Mouse (Mus musculus) hindbrain, embryonic 11.5 days (tissue): ENCODE data around the gene Wdr91. TPM values are rescaled to one million over a fixed set of nuclear protein-coding genes. Genes with fewer than 3 reads are reported as not detected.
A peak's percentile ranks its signal among the peaks of the same experiment; 100 is the strongest.

Experiments used
- ATAC-seq: fragments of 200-750 bp; cut with Nextera tagmentation; 2 replicates; pipeline ENCODE4 v1.8.0; 2017; ENCODE audit warnings: mild to moderate bottlenecking, moderate TSS enrichment, moderate library complexity; ENCODE audit not compliant: low FRiP score
- DNase-seq: peaks from one replicate; pipeline ENCODE4 v3.0.0-alpha.2; 2015; ENCODE audit warnings: low spot score
- H3K27ac ChIP-seq: fragments of 300-500 bp; sonication (generic); 2 replicates; pipeline ENCODE4 v1.5.1; 2014; ENCODE audit warnings: mild to moderate bottlenecking, low read depth, low read length
- H3K27me3 ChIP-seq: fragments of 300-500 bp; sonication (generic); 2 replicates; pipeline ENCODE4 v1.6.1; 2014; ENCODE audit warnings: mild to moderate bottlenecking, low read length, moderate library complexity, mixed read lengths; ENCODE audit not compliant: control insufficient read depth, insufficient read depth
- H3K36me3 ChIP-seq: fragments of 300-500 bp; sonication (generic); 2 replicates; pipeline ENCODE4 v1.6.1; 2014; ENCODE audit warnings: mild to moderate bottlenecking, low read length, moderate library complexity, mixed read lengths; ENCODE audit not compliant: control insufficient read depth, insufficient read depth
- H3K4me1 ChIP-seq: fragments of 300-500 bp; sonication (generic); replicated peaks from 2 replicates; pipeline ENCODE4 v1.6.1; 2014; ENCODE audit warnings: low read length, mixed read lengths; ENCODE audit not compliant: control insufficient read depth, insufficient read depth
- H3K4me2 ChIP-seq: fragments of 300-500 bp; sonication (generic); replicated peaks from 2 replicates; pipeline ENCODE4 v1.6.1; 2014; ENCODE audit warnings: mild to moderate bottlenecking, low read depth, low read length
- H3K4me3 ChIP-seq: fragments of 300-500 bp; sonication (generic); 2 replicates; pipeline ENCODE4 v1.5.1; 2014; ENCODE audit warnings: low read depth, low read length
- H3K9ac ChIP-seq: fragments of 300-500 bp; sonication (generic); 2 replicates; pipeline ENCODE4 v1.6.1; 2014; ENCODE audit warnings: low read depth, low read length
- H3K9me3 ChIP-seq: fragments of 300-500 bp; sonication (generic); 2 replicates; pipeline ENCODE4 v1.6.1; 2016; ENCODE audit warnings: low read length; ENCODE audit not compliant: control insufficient read depth
- WGBS: fragments of 180-500 bp; shearing (Covaris S2); extraction: QIAGEN DNeasy Blood & Tissue Kit; methylation state at CpG from one replicate; pipeline ENCODE4 v1.1.7; 2014; 5-methylcytosine and 5-hydroxymethylcytosine counted together
- polyA plus RNA-seq: library from polyadenylated mRNA; unstranded; fragments of >200 nt; fragmentation: Nextera tagmentation; extraction: Ambion mirVana; gene quantifications from 2 replicates; pipeline ENCODE4 v1.2.1, GENCODE M21; 2014

The Wdr91 gene
- polyA plus RNA-seq, 1 experiment from 2014 or later, result 12.3 TPM

DNA sequence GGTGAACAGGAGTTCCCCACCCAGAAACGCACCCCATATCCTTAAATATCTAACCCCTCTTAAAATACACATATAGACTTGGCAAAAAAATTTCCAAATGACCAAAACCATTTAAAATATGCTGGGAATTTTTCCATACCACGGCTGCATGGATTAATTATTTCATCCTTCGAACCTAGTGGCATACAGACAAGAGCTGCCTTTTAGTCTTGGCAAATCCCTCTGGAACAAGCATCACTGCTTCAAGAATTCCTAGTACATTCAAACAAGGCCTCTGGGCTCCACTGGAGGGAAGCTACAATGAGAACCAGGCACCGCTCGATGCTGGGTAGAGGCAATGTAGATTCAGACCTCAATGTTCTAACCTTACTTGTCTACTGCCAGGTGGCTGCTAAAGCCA is 40.0 kb downstream of the Wdr91 start:
- H3K9me3 ChIP-seq, result no peaks in the 10 kb centered on the region
- no peak overlapping the region for H3K27ac ChIP-seq
- H3K9ac ChIP-seq, result no peak overlapping the region
- DNase-seq (no peak), ATAC-seq (no peak)
- no peak overlapping the region for H3K4me2 ChIP-seq
- H3K4me3 ChIP-seq, result no peak overlapping the region
- peaks cover 2% of the 10 kb centered on the region; the same call in 1 of the 2 replicates for H3K4me1 ChIP-seq
- 81% methylated on average over 5 of the region's 5 CpGs for WGBS
- H3K27me3 ChIP-seq, result no peaks in the 10 kb centered on the region
- no peaks in the 10 kb centered on the region for H3K36me3 ChIP-seq

DNA sequence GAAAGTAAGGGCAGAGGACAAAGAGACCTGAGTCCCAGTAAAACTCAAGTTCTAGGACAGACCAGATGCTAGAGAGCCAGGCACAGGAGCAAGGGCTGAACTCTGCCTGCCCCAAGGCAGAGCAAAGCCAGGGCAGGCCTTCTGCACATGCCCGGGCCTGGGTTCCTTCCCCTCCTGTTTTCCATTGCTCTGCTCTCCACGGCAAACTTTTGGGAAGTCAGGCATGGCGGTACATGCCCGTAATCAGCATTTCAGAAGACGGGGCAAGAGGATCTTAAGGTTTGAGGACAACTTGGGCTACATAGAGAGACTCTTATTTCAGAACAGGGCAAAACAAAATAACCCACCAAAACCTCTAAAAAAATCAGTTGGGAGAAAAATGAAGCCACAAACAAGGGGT is 40.5 kb downstream of the Wdr91 start:
- ATAC-seq (no peak), DNase-seq (no peak)
- no peak overlapping the region for H3K4me2 ChIP-seq
- peaks cover 2% of the 10 kb centered on the region; the same call in 1 of the 2 replicates for H3K4me1 ChIP-seq
- 85% methylated on average over 5 of the region's 5 CpGs for WGBS
- no peaks in the 10 kb centered on the region for H3K27me3 ChIP-seq
- no peaks in the 10 kb centered on the region for H3K36me3 ChIP-seq
- H3K4me3 ChIP-seq, result no peak overlapping the region
- H3K27ac ChIP-seq, result no peak overlapping the region
- no peak overlapping the region for H3K9ac ChIP-seq
- no peaks in the 10 kb centered on the region for H3K9me3 ChIP-seq

DNA sequence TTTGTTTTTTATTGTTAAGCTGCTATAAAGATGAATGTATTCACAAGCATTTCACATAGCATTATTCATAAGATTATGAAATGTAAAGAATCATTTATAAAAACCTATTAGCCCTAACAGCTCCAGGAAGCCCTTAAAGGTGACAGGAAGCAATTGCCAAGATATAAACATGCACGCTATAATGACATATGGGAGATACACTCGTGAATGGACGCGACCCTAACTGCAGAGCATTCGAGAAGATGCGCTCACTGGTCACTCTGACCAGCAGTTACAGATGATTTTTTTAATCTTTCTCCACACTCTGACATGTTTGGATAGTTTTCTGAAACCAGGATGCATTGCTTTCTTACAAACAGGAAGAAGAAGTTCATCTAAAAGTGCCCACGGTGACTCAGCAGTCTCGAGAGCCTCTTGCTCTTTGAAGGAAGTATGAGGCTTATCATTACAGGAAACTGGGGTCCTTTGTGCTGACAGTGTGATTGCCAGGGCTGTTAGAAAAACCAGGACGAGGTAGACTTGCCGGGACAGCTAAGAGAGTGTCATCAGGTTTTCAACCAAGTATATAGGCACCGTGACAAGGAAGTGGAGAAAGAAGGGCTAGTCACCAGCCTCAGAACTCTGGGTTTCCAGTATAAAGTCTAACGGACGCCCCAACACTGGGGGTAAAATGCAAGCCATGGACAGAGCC is 41.3 kb downstream of the Wdr91 start:
- no peaks in the 10 kb centered on the region for H3K36me3 ChIP-seq
- ATAC-seq (no peak), DNase-seq (no peak)
- H3K27me3 ChIP-seq, result no peaks in the 10 kb centered on the region
- H3K9ac ChIP-seq, result no peak overlapping the region
- WGBS, result 88% methylated on average over 13 of the region's 13 CpGs
- no peak overlapping the region for H3K4me2 ChIP-seq
- peaks cover 2% of the 10 kb centered on the region; the same call in 1 of the 2 replicates for H3K4me1 ChIP-seq
- no peak overlapping the region for H3K4me3 ChIP-seq
- H3K27ac ChIP-seq, result no peak overlapping the region
- no peaks in the 10 kb centered on the region for H3K9me3 ChIP-seq

- Histone ChIP-seq H3K9me3 (no peaks in the 10 kb centered on the region), H3K4me1 (peaks cover 2% of the 10 kb centered on the region; the same call in 1 of the 2 replicates), H3K4me2 (no peak overlapping the region)
Observed at GRCm38 (mm10) chr6:34868507-34869217, 42.0 kb downstream of the Wdr91 start.

GRCm38 (mm10) chr6:34867995-34868350 is 42.7 kb downstream of the Wdr91 start:
- Histone ChIP-seq H3K27ac (no peak overlapping the region), H3K4me2 (no peak overlapping the region), H3K9me3 (no peaks in the 10 kb centered on the region), H3K9ac (no peak overlapping the region), H3K27me3 (no peaks in the 10 kb centered on the region), H3K4me3 (no peak overlapping the region), H3K4me1 (peaks cover 2% of the 10 kb centered on the region; the same call in 1 of the 2 replicates), H3K36me3 (no peaks in the 10 kb centered on the region)
- WGBS, result 74% methylated on average over 10 of the region's 10 CpGs
- ATAC-seq (no peak), DNase-seq (no peak)

More at GRCm38 (mm10) chr6:34868507-34869217, 42.0 kb downstream of the Wdr91 start:
- Histone ChIP-seq H3K27ac (no peak overlapping the region), H3K27me3 (no peaks in the 10 kb centered on the region), H3K9ac (no peak overlapping the region), H3K36me3 (no peaks in the 10 kb centered on the region), H3K4me3 (no peak overlapping the region)
- 80% methylated on average over 20 of the region's 20 CpGs for WGBS
- ATAC-seq (no peak), DNase-seq (no peak)

GRCm38 (mm10) chr6:34867301-34867994 is 43.2 kb downstream of the Wdr91 start:
- ATAC-seq, result no peak
- no peak overlapping the region for H3K4me3 ChIP-seq
- no peak overlapping the region for H3K27ac ChIP-seq
- DNase-seq, result no peak
- no peaks in the 10 kb centered on the region for H3K9me3 ChIP-seq
- peaks cover 2% of the 10 kb centered on the region; the same call in 1 of the 2 replicates for H3K4me1 ChIP-seq
- H3K27me3 ChIP-seq, result no peaks in the 10 kb centered on the region
- H3K36me3 ChIP-seq, result no peaks in the 10 kb centered on the region
- 73% methylated on average over 16 of the region's 16 CpGs for WGBS
- no peak overlapping the region for H3K9ac ChIP-seq
- no peak overlapping the region for H3K4me2 ChIP-seq

DNA sequence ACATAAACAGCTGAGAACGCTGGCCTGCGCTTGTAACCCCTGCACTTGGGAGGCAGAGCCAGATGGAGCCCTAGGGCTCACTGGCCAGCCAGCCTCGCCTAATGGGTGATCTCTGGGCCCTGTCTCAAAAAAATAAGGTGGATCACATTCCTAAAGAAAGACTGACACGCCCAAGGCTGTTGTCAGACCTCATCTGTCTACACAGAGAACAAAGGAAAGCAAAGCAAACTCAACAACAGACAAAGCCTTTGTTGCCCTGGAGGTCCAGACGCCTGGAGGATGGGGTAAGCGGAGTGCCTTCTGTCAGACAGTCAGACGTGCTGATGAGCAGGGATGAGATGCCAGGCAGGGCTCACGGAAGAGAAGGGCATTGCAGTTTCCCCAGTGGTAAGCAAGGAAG is 43.9 kb downstream of the Wdr91 start:
- ATAC-seq (peak; percentile 38; the same call in 1 of the 2 replicates), DNase-seq (peak; percentile 36)
- Histone ChIP-seq H3K9me3 (no peaks in the 10 kb centered on the region), H3K4me1 (peaks cover 2% of the 10 kb centered on the region; the same call in 1 of the 2 replicates), H3K27me3 (no peaks in the 10 kb centered on the region), H3K36me3 (no peaks in the 10 kb centered on the region), H3K4me3 (no peak overlapping the region), H3K9ac (peak overlapping the region; percentile 24; the same call in 1 of the 2 replicates), H3K27ac (no peak overlapping the region), H3K4me2 (no peak overlapping the region)
- WGBS, result 35% methylated on average over 8 of the region's 8 CpGs

DNA sequence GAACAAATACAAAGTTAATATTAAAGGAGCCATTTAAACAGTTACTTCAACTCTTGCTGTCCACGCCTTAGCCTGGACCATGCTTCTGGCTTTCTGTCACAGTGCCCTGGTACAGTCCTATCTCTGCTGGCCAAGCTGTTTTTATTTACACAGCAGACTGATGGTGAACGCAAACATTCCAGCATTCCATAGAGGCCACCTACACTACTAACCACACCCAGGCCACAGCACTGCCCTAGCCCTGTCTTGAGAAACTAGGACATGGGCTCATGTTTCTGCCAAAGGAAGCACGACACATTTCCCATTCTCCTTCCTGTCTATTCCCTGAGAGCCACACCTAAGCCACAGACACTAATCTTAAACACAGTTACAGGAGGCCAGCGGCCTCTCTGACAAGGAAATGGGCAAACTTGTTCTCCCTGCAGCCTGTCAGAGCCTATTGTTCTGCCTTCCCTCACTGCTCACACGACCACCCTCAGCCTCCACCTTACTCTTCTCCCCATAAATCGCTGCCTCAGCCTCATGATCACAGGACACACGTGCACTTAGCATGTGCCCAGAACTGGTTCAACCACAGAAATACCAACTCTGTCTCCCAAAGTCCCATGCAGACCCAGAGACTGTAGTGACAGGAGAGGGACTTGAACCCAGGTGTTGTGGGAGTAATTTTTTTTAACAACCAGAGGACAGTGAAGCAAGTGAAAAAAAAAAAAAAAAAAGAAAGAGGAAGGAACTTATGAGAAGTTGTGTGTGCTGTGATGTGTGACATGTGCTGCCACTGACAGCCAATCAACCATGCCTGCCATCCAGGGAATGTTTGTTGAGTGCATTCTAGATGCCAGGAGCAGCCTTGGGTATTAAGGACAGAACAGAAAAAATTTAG is 44.7 kb downstream of the Wdr91 start:
- peaks cover 2% of the 10 kb centered on the region; the same call in 1 of the 2 replicates for H3K4me1 ChIP-seq
- H3K27me3 ChIP-seq, result no peaks in the 10 kb centered on the region
- H3K36me3 ChIP-seq, result no peaks in the 10 kb centered on the region
- ATAC-seq (no peak), DNase-seq (no peak)
- 61% methylated on average over 7 of the region's 7 CpGs for WGBS
- no peak overlapping the region for H3K9ac ChIP-seq
- H3K27ac ChIP-seq, result no peak overlapping the region
- no peaks in the 10 kb centered on the region for H3K9me3 ChIP-seq
- no peak overlapping the region for H3K4me2 ChIP-seq
- no peak overlapping the region for H3K4me3 ChIP-seq
